Mouse (Mus musculus) forebrain, embryonic 14.5 days (tissue): ENCODE results near the gene Mrc2. TPM values are rescaled to one million over a fixed set of nuclear protein-coding genes. Genes with fewer than 3 reads are reported as not detected.
A peak's percentile ranks its signal among the peaks of the same experiment; 100 is the strongest.

Source experiments
- ATAC-seq: fragments of 200-750 bp; cut with Nextera tagmentation; 2 replicates; pipeline ENCODE4 v1.8.0; 2017; ENCODE audit warnings: mild to moderate bottlenecking, moderate library complexity
- DNase-seq: peaks from one replicate; pipeline ENCODE4 v3.0.0-alpha.2; 2015; ENCODE audit warnings: low spot score
- H3K27ac ChIP-seq: fragments of 300-500 bp; sonication (generic); 2 replicates; pipeline ENCODE4 v1.5.1; 2014; ENCODE audit warnings: low read depth, mild to moderate bottlenecking, control low read depth, low read length, moderate library complexity
- H3K27me3 ChIP-seq: fragments of 300-500 bp; sonication (generic); replicated peaks from 2 replicates; pipeline ENCODE4 v1.6.1; 2014; ENCODE audit warnings: low read length, control low read depth, mixed read lengths; ENCODE audit not compliant: control insufficient read depth, insufficient read depth
- H3K36me3 ChIP-seq: fragments of 300-500 bp; sonication (generic); 2 replicates; pipeline ENCODE4 v1.6.1; 2014; ENCODE audit warnings: low read length, control low read depth; ENCODE audit not compliant: control insufficient read depth, insufficient read depth
- H3K4me1 ChIP-seq: fragments of 300-500 bp; sonication (generic); 2 replicates; pipeline ENCODE4 v1.6.1; 2014; ENCODE audit warnings: antibody characterized with exemption, low read length, control low read depth; ENCODE audit not compliant: control insufficient read depth, insufficient read depth
- H3K4me2 ChIP-seq: fragments of 300-500 bp; sonication (generic); 2 replicates; pipeline ENCODE4 v1.6.1; 2014; ENCODE audit warnings: mild to moderate bottlenecking, control low read depth, low read length
- H3K4me3 ChIP-seq: fragments of 300-500 bp; sonication (generic); 2 replicates; pipeline ENCODE4 v1.5.1; 2014; ENCODE audit warnings: low read depth, low read length, control low read depth
- H3K9ac ChIP-seq: fragments of 300-500 bp; sonication (generic); 2 replicates; pipeline ENCODE4 v1.6.1; 2014; ENCODE audit warnings: mild to moderate bottlenecking, low read length, control low read depth, moderate library complexity
- H3K9me3 ChIP-seq: fragments of 300-500 bp; sonication (generic); replicated peaks from 2 replicates; pipeline ENCODE4 v1.6.1; 2016; ENCODE audit warnings: low read length, control low read depth, mixed read lengths; ENCODE audit not compliant: control insufficient read depth
- WGBS: fragments of 180-500 bp; shearing (Covaris S2); extraction: QIAGEN DNeasy Blood & Tissue Kit; methylation state at CpG from one replicate; pipeline ENCODE4 v1.1.7; 2014; 5-methylcytosine and 5-hydroxymethylcytosine counted together
- polyA plus RNA-seq: library from polyadenylated mRNA; unstranded; fragments of >200 nt; fragmentation: Nextera tagmentation; extraction: Ambion mirVana; gene quantifications from 2 replicates; pipeline ENCODE4 v1.2.1, GENCODE M21; 2014

The Mrc2 gene
- polyA plus RNA-seq, 1 experiment from 2014 or later = 2.6 TPM

GRCm38 (mm10) chr11:105350643-105351042, 58.2 kb downstream of the Mrc2 start:
- H3K9me3 ChIP-seq = no peaks in the 10 kb centered on the region
- H3K36me3 ChIP-seq = peaks cover 4% of the 10 kb centered on the region; the same call in 1 of the 2 replicates
- no peak overlapping the region for H3K9ac ChIP-seq
- H3K27me3 ChIP-seq = no peaks in the 10 kb centered on the region
- no peaks in the 10 kb centered on the region for H3K4me1 ChIP-seq
- H3K4me3 ChIP-seq = no peak overlapping the region
- no peak for ATAC-seq
- no peak for DNase-seq
- H3K4me2 ChIP-seq = no peak overlapping the region
- 90% methylated on average over 7 of the region's 7 CpGs for WGBS
- H3K27ac ChIP-seq = no peak overlapping the region

- no peak overlapping the region for H3K4me2 ChIP-seq
- no peaks in the 10 kb centered on the region for H3K9me3 ChIP-seq
- ATAC-seq (no peak), DNase-seq (no peak)
- H3K9ac ChIP-seq = no peak overlapping the region
- no peaks in the 10 kb centered on the region for H3K4me1 ChIP-seq
- 75% methylated on average over 8 of the region's 8 CpGs for WGBS
- no peak overlapping the region for H3K27ac ChIP-seq
- no peaks in the 10 kb centered on the region for H3K27me3 ChIP-seq
- peaks cover 4% of the 10 kb centered on the region; the same call in 1 of the 2 replicates for H3K36me3 ChIP-seq
- no peak overlapping the region for H3K4me3 ChIP-seq
Observed at GRCm38 (mm10) chr11:105352152-105352551, 59.7 kb downstream of the Mrc2 start.

GRCm38 (mm10) chr11:105352954-105353890, 60.8 kb downstream of the Mrc2 start:
- ATAC-seq (0 out of 2 replicates have a peak, but pooled peaks have one; percentile 18), DNase-seq (peak; percentile 23)
- Histone ChIP-seq H3K4me1 (no peaks in the 10 kb centered on the region), H3K4me3 (no peak overlapping the region), H3K9me3 (no peaks in the 10 kb centered on the region), H3K27ac (no peak overlapping the region), H3K36me3 (peaks cover 4% of the 10 kb centered on the region; the same call in 1 of the 2 replicates), H3K9ac (no peak overlapping the region), H3K4me2 (no peak overlapping the region), H3K27me3 (no peaks in the 10 kb centered on the region)
- 51% methylated on average over 9 of the region's 9 CpGs for WGBS

GRCm38 (mm10) chr11:105353891-105354280, 61.4 kb downstream of the Mrc2 start:
- no peak overlapping the region for H3K9ac ChIP-seq
- H3K4me1 ChIP-seq = no peaks in the 10 kb centered on the region
- H3K36me3 ChIP-seq = no peaks in the 10 kb centered on the region
- DNase-seq (no peak), ATAC-seq (no peak)
- WGBS = 86% methylated on average over 4 of the region's 4 CpGs
- no peak overlapping the region for H3K4me2 ChIP-seq
- no peak overlapping the region for H3K27ac ChIP-seq
- H3K9me3 ChIP-seq = no peaks in the 10 kb centered on the region
- no peak overlapping the region for H3K4me3 ChIP-seq
- no peaks in the 10 kb centered on the region for H3K27me3 ChIP-seq

- no peak overlapping the region for H3K4me2 ChIP-seq
- no peak for ATAC-seq
- WGBS = 88% methylated on average over 7 of the region's 7 CpGs
Observed at GRCm38 (mm10) chr11:105356301-105356700, 63.9 kb downstream of the Mrc2 start.

GRCm38 (mm10) chr11:105362041-105362765, 69.8 kb downstream of the Mrc2 start:
- DNase-seq (peak; percentile 42), ATAC-seq (0 out of 2 replicates have a peak, but pooled peaks have one; percentile 1)
- Histone ChIP-seq H3K27ac (no peak overlapping the region), H3K4me3 (no peak overlapping the region), H3K4me2 (no peak overlapping the region), H3K36me3 (no peaks in the 10 kb centered on the region), H3K9ac (no peak overlapping the region), H3K9me3 (no peaks in the 10 kb centered on the region), H3K27me3 (no peaks in the 10 kb centered on the region), H3K4me1 (peaks cover 22% of the 10 kb centered on the region)
- 82% methylated on average over 4 of the region's 4 CpGs for WGBS

More at GRCm38 (mm10) chr11:105356301-105356700, 63.9 kb downstream of the Mrc2 start:
- no peak overlapping the region for H3K27ac ChIP-seq
- no peak for DNase-seq
- H3K9ac ChIP-seq = no peak overlapping the region
- H3K36me3 ChIP-seq = no peaks in the 10 kb centered on the region
- no peak overlapping the region for H3K4me3 ChIP-seq
- H3K9me3 ChIP-seq = no peaks in the 10 kb centered on the region
- H3K27me3 ChIP-seq = no peaks in the 10 kb centered on the region
- no peaks in the 10 kb centered on the region for H3K4me1 ChIP-seq

GRCm38 (mm10) chr11:105362946-105363597, 70.6 kb downstream of the Mrc2 start:
- peak overlapping the region; percentile 49 for H3K4me3 ChIP-seq
- H3K36me3 ChIP-seq = no peaks in the 10 kb centered on the region
- peak overlapping the region; percentile 75 for H3K27ac ChIP-seq
- H3K9me3 ChIP-seq = no peaks in the 10 kb centered on the region
- H3K9ac ChIP-seq = peak overlapping the region; percentile 80
- WGBS = under 1% methylated on average over 37 of the region's 40 CpGs
- DNase-seq = peak; percentile 84
- H3K4me1 ChIP-seq = peaks cover 22% of the 10 kb centered on the region
- H3K27me3 ChIP-seq = no peaks in the 10 kb centered on the region
- H3K4me2 ChIP-seq = peak overlapping the region; percentile 84
- peak; percentile 84 for ATAC-seq

- H3K4me3 ChIP-seq = peak overlapping the region; percentile 49
- WGBS = 13% methylated on average over 12 of the region's 12 CpGs
- H3K4me2 ChIP-seq = peak overlapping the region; percentile 84
- H3K4me1 ChIP-seq = peaks cover 22% of the 10 kb centered on the region
- H3K36me3 ChIP-seq = no peaks in the 10 kb centered on the region
- H3K9ac ChIP-seq = peak overlapping the region; percentile 80
- no peaks in the 10 kb centered on the region for H3K27me3 ChIP-seq
- no peaks in the 10 kb centered on the region for H3K9me3 ChIP-seq
- peak; percentile 64 for ATAC-seq
- DNase-seq = peak; percentile 67
- peak overlapping the region; percentile 75 for H3K27ac ChIP-seq
Observed at GRCm38 (mm10) chr11:105363598-105364385, 71.3 kb downstream of the Mrc2 start.
